Mouse (Mus musculus): ENCODE results near the gene Dnajc4.

The Dnajc4 gene

GRCm38 (mm10) chr19:6948186-6948585 is 44.2 kb downstream of the Dnajc4 start:
- no peak for DNase-seq (ENCODE audit: low read depth, low spot score)

GRCm38 (mm10) chr19:6947742-6948141 is 44.6 kb downstream of the Dnajc4 start:
- DNase-seq (ENCODE audit: low read depth, low spot score) = no peak

GRCm38 (mm10) chr19:6943709-6944108 is 48.7 kb downstream of the Dnajc4 start:
- no peak for DNase-seq (ENCODE audit: low read depth, low spot score)

- no peak for DNase-seq (ENCODE audit: low read depth, low spot score)
Observed at GRCm38 (mm10) chr19:6942764-6943163, 49.6 kb downstream of the Dnajc4 start.

GRCm38 (mm10) chr19:6942249-6942691 is 50.1 kb downstream of the Dnajc4 start, which contains the start of gene Gpr137:
TSS of gene Gpr137 (minus strand) at chr19:6942480.
- peak; percentile 84 for DNase-seq (ENCODE audit: low read depth, low spot score)

- DNase-seq (ENCODE audit: low read depth, low spot score) = peak; percentile 76
Observed at GRCm38 (mm10) chr19:6941372-6942248, 50.8 kb downstream of the Dnajc4 start, which contains the start of gene Bad. TSS of gene Bad (plus strand) at chr19:6941861.

- no peak for DNase-seq (ENCODE audit: low read depth, low spot score)
Observed at GRCm38 (mm10) chr19:6940396-6941351, 51.7 kb downstream of the Dnajc4 start.

GRCm38 (mm10) chr19:6939106-6940002 is 53.0 kb downstream of the Dnajc4 start:
- DNase-seq (ENCODE audit: low read depth, low spot score) = no peak

All from WW6 (cell line).